Mouse (Mus musculus): ENCODE data around the gene Thnsl1. TPM values are rescaled to one million over a fixed set of nuclear protein-coding genes. Genes with fewer than 3 reads are reported as not detected.

Gene Thnsl1
- total RNA-seq (2017), result 4.5 and 6.0 TPM in 2 replicates

- peak; percentile 99 for ATAC-seq (ENCODE audit: extremely low read depth, insufficient number of reproducible peaks, low FRiP score, poor library complexity, severe bottlenecking)
Observed at GRCm38 (mm10) chr2:21204912-21205830, at the start of gene Thnsl1, which contains the start of gene Enkur. Gene Thnsl1, plus strand, starts transcription at chr2:21205724. Gene Enkur, minus strand, starts transcription at chr2:21205365.

- no peak for ATAC-seq (ENCODE audit: extremely low read depth, insufficient number of reproducible peaks, low FRiP score, poor library complexity, severe bottlenecking)
Observed at GRCm38 (mm10) chr2:21164296-21164695, 41.2 kb upstream of the Thnsl1 start.

GRCm38 (mm10) chr2:21167916-21168315, 37.6 kb upstream of the Thnsl1 start:
- no peak for ATAC-seq (ENCODE audit: extremely low read depth, insufficient number of reproducible peaks, low FRiP score, poor library complexity, severe bottlenecking)

GRCm38 (mm10) chr2:21172797-21173196, 32.7 kb upstream of the Thnsl1 start:
- ATAC-seq (ENCODE audit: extremely low read depth, insufficient number of reproducible peaks, low FRiP score, poor library complexity, severe bottlenecking), result no peak

GRCm38 (mm10) chr2:21179136-21179535, 26.4 kb upstream of the Thnsl1 start:
- no peak for ATAC-seq (ENCODE audit: extremely low read depth, insufficient number of reproducible peaks, low FRiP score, poor library complexity, severe bottlenecking)

- no peak for ATAC-seq (ENCODE audit: extremely low read depth, insufficient number of reproducible peaks, low FRiP score, poor library complexity, severe bottlenecking)
Observed at GRCm38 (mm10) chr2:21182811-21183210, 22.7 kb upstream of the Thnsl1 start.

- ATAC-seq (ENCODE audit: extremely low read depth, insufficient number of reproducible peaks, low FRiP score, poor library complexity, severe bottlenecking), result 0 out of 2 replicates have a peak, but pooled peaks have one; percentile 36
Observed at GRCm38 (mm10) chr2:21187576-21187975, 17.9 kb upstream of the Thnsl1 start.

GRCm38 (mm10) chr2:21188610-21189009, 16.9 kb upstream of the Thnsl1 start:
- no peak for ATAC-seq (ENCODE audit: extremely low read depth, insufficient number of reproducible peaks, low FRiP score, poor library complexity, severe bottlenecking)

GRCm38 (mm10) chr2:21191232-21191631, 14.3 kb upstream of the Thnsl1 start:
- no peak for ATAC-seq (ENCODE audit: extremely low read depth, insufficient number of reproducible peaks, low FRiP score, poor library complexity, severe bottlenecking)

- no peak for ATAC-seq (ENCODE audit: extremely low read depth, insufficient number of reproducible peaks, low FRiP score, poor library complexity, severe bottlenecking)
Observed at GRCm38 (mm10) chr2:21195233-21195632, 10.3 kb upstream of the Thnsl1 start.

GRCm38 (mm10) chr2:21199051-21199450, 6.5 kb upstream of the Thnsl1 start:
- ATAC-seq (ENCODE audit: extremely low read depth, insufficient number of reproducible peaks, low FRiP score, poor library complexity, severe bottlenecking), result no peak

GRCm38 (mm10) chr2:21202754-21203153, 2.8 kb upstream of the Thnsl1 start:
- ATAC-seq (ENCODE audit: extremely low read depth, insufficient number of reproducible peaks, low FRiP score, poor library complexity, severe bottlenecking), result no peak

GRCm38 (mm10) chr2:21205831-21206159, 271 bp downstream of the Thnsl1 start:
- peak; percentile 48 for ATAC-seq (ENCODE audit: extremely low read depth, insufficient number of reproducible peaks, low FRiP score, poor library complexity, severe bottlenecking)

GRCm38 (mm10) chr2:21206278-21206677, 754 bp downstream of the Thnsl1 start:
- no peak for ATAC-seq (ENCODE audit: extremely low read depth, insufficient number of reproducible peaks, low FRiP score, poor library complexity, severe bottlenecking)

- no peak for ATAC-seq (ENCODE audit: extremely low read depth, insufficient number of reproducible peaks, low FRiP score, poor library complexity, severe bottlenecking)
Observed at GRCm38 (mm10) chr2:21211361-21211760, 5.8 kb downstream of the Thnsl1 start.

GRCm38 (mm10) chr2:21214322-21214721, 8.8 kb downstream of the Thnsl1 start:
- ATAC-seq (ENCODE audit: extremely low read depth, insufficient number of reproducible peaks, low FRiP score, poor library complexity, severe bottlenecking), result no peak

- ATAC-seq (ENCODE audit: extremely low read depth, insufficient number of reproducible peaks, low FRiP score, poor library complexity, severe bottlenecking), result no peak
Observed at GRCm38 (mm10) chr2:21215284-21215683, 9.8 kb downstream of the Thnsl1 start.

- ATAC-seq (ENCODE audit: extremely low read depth, insufficient number of reproducible peaks, low FRiP score, poor library complexity, severe bottlenecking), result no peak
Observed at GRCm38 (mm10) chr2:21222453-21223384, 17.2 kb downstream of the Thnsl1 start.

- no peak for ATAC-seq (ENCODE audit: extremely low read depth, insufficient number of reproducible peaks, low FRiP score, poor library complexity, severe bottlenecking)
Observed at GRCm38 (mm10) chr2:21230276-21230675, 24.8 kb downstream of the Thnsl1 start.

GRCm38 (mm10) chr2:21231147-21231546, 25.6 kb downstream of the Thnsl1 start:
- ATAC-seq (ENCODE audit: extremely low read depth, insufficient number of reproducible peaks, low FRiP score, poor library complexity, severe bottlenecking), result no peak

All from neutrophil, adult 5-6 weeks (primary cell).